Mouse (Mus musculus) ES-E14 (cell line): ENCODE measurements around the gene Il2. TPM values are rescaled to one million over a fixed set of nuclear protein-coding genes. Genes with fewer than 3 reads are reported as not detected.

Experiments
- DNase-seq: peaks from one replicate; pipeline ENCODE4 v3.0.0-alpha.2; 2013; ENCODE audit warnings: low read depth, low spot score
- H3K27ac ChIP-seq: 2 replicates; pipeline ENCODE4 v1.5.1; 2012; ENCODE audit warnings: low read depth, mild to moderate bottlenecking, low read length, moderate library complexity, mixed read lengths; ENCODE audit not compliant: poor library complexity, insufficient read depth, severe bottlenecking
- H3K36me3 ChIP-seq: 2 replicates; pipeline ENCODE4 v1.6.1; 2012; ENCODE audit warnings: mild to moderate bottlenecking, low read length, moderate library complexity, mixed read lengths; ENCODE audit not compliant: control insufficient read depth, poor library complexity, insufficient read depth, severe bottlenecking
- H3K4me1 ChIP-seq, 2 experiments: fragments of 150-350 bp in 1 of 2; sonication (generic) in 1 of 2; 2 replicates each; pipeline ENCODE4 v1.6.1; 2012; ENCODE audit warnings: low read length in 2 of 2, mild to moderate bottlenecking in 1 of 2, mixed read lengths in 1 of 2; ENCODE audit not compliant: control insufficient read depth in 2 of 2, insufficient read depth in 2 of 2, poor library complexity in 1 of 2
- H3K4me3 ChIP-seq, 2 experiments: fragments of 150-350 bp in 1 of 2; sonication (generic) in 1 of 2; 2 replicates each; pipeline ENCODE4 v1.5.1; 2012; ENCODE audit warnings: low read length in 2 of 2, low read depth in 1 of 2, mild to moderate bottlenecking in 1 of 2, mixed read lengths in 1 of 2; ENCODE audit not compliant: insufficient read depth in 1 of 2, poor library complexity in 1 of 2, severe bottlenecking in 1 of 2
- H3K9ac ChIP-seq: 2 replicates; pipeline ENCODE4 v1.6.1; 2012; ENCODE audit warnings: low read depth, mild to moderate bottlenecking, low read length, mixed read lengths; ENCODE audit not compliant: poor library complexity, insufficient read depth, severe bottlenecking
- H3K9me3 ChIP-seq: fragments of 150-350 bp; sonication (generic); 2 replicates; pipeline ENCODE4 v1.6.1; 2012; ENCODE audit warnings: low read depth, mild to moderate bottlenecking, low read length; ENCODE audit not compliant: control insufficient read depth, insufficient read depth
- CHD2 ChIP-seq: IDR thresholded peaks from 2 replicates; pipeline ENCODE4 v1.6.1; 2014; ENCODE audit warnings: mild to moderate bottlenecking, low read depth, low read length, inconsistent platforms
- HCFC1 ChIP-seq: IDR thresholded peaks from 2 replicates; pipeline ENCODE4 v1.6.1; 2012; ENCODE audit warnings: low read length, inconsistent platforms, borderline replicate concordance; ENCODE audit not compliant: insufficient read depth
- MAFK ChIP-seq: IDR thresholded peaks from 2 replicates; pipeline ENCODE4 v1.6.1; 2014; ENCODE audit warnings: mild to moderate bottlenecking, low read depth, low read length, inconsistent platforms; ENCODE audit not compliant: insufficient read depth
- ZC3H11A ChIP-seq: IDR thresholded peaks from 2 replicates; pipeline ENCODE4 v1.6.1; 2012; ENCODE audit warnings: low read depth, mild to moderate bottlenecking, inconsistent platforms, low read length, borderline replicate concordance
- ZNF384 ChIP-seq: IDR thresholded peaks from 2 replicates; pipeline ENCODE4 v1.6.1; 2012; ENCODE audit warnings: low read depth, low read length, inconsistent platforms
- in situ Hi-C, 2 experiments: fragments of 600-800 bp; cut with MboI; formaldehyde crosslinking; loops; one replicate each; pipeline ENCODE4 v1.15.1; 2025; ENCODE audit warnings: low sequenced_read_pairs in 2 of 2, inconsistent platforms in 1 of 2; ENCODE audit not compliant: unreplicated experiment in 2 of 2
- total RNA-seq: library from RNA; depleted of rRNA; stranded (reverse); fragments of 300-350 nt; gene quantifications from 2 replicates; pipeline ENCODE4 v1.2.3, GENCODE M21; 2012; rRNA removed

Il2 gene
- total RNA-seq, 1 experiment = not detected

DNA sequence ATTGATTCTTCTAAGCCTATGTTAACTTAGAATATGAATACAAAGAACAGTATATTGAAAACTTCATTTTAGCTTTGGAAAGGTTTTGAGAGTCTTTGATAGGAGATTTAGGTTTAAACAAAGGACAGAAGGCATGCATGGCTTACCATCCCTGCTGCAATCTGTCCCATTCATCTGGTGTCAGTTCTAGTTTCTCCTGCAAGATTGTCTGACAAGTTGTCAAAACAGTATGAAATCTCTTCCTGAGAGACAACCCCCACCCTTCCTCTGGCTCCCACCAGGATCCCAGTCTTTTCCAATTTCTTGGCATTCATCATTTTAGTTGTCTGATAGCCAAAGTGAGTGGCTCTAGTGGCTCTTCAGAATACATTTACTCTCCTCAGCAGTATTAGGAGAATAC, 35.0 kb downstream of the Il2 start:
- in situ Hi-C loops = no loop called here
- no peak overlapping the region for H3K4me3 ChIP-seq
- no peaks in the 10 kb centered on the region for H3K36me3 ChIP-seq
- H3K4me1 ChIP-seq = no peaks in the 10 kb centered on the region
- no peak for TF ChIP-seq HCFC1
- TF ChIP-seq CHD2 = no peak
- no peak for TF ChIP-seq MAFK
- no peak for TF ChIP-seq ZC3H11A
- TF ChIP-seq ZNF384 = no peak
- H3K9ac ChIP-seq = no peak overlapping the region
- H3K9me3 ChIP-seq = no peaks in the 10 kb centered on the region
- DNase-seq = no peak
- no peak overlapping the region for H3K27ac ChIP-seq

DNA sequence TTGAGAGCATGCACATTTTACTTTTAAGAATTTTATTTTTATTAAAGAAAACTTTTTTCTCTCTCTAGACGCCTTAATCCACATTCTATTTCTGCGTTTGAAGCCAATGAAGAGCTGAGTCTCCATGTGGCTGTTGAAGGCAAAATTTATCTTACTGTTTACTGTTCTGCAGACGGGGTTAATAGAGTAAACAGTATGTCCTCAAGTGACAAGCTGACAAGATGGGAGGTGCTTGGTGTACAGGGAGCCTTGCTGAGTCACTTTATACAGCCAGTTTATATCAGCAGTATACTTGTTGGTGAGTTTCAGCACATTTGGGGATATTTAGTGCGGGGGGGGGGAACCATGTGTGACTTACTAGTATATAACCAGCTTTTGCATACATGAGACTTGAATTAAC, 40.9 kb downstream of the Il2 start:
- Histone ChIP-seq H3K9me3 (no peaks in the 10 kb centered on the region), H3K4me1 (no peaks in the 10 kb centered on the region), H3K9ac (no peak overlapping the region), H3K4me3 (no peak overlapping the region), H3K36me3 (no peaks in the 10 kb centered on the region), H3K27ac (no peak overlapping the region)
- in situ Hi-C loops = no loop called here
- no peak for DNase-seq
- no peak for TF ChIP-seq ZNF384
- no peak for TF ChIP-seq HCFC1
- TF ChIP-seq MAFK = no peak
- no peak for TF ChIP-seq ZC3H11A
- no peak for TF ChIP-seq CHD2

DNA sequence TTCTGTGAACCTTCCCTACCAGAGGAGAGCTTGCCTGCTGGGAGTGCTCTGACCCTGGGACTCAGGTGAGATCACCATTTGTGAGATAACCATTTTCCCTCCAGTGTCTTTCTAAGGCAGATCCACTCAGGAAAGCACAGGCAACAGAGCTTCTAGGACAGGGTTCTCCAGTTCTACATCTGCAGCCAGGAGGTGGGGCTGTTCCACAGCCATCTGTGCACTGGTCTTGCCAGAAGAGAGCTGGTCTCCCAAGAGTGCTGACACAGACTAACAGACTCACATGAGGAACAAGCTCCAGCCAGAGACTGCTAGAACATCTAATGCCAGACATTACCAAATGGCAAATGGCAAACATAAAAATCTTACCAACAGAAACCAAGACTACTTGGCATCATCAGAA, 52.5 kb downstream of the Il2 start:
- H3K4me3 ChIP-seq = no peak overlapping the region
- TF ChIP-seq ZNF384 (no peak), CHD2 (no peak), HCFC1 (no peak), ZC3H11A (no peak), MAFK (no peak)
- no peaks in the 10 kb centered on the region for H3K9me3 ChIP-seq
- H3K36me3 ChIP-seq = no peaks in the 10 kb centered on the region
- DNase-seq = no peak
- no peaks in the 10 kb centered on the region for H3K4me1 ChIP-seq
- no peak overlapping the region for H3K9ac ChIP-seq
- no peak overlapping the region for H3K27ac ChIP-seq
- in situ Hi-C loops = no loop called here

Other genes starting within 250 kb of the Il2 start
- gene Adad1, start 62.4 kb downstream of the Il2 start, total RNA-seq = 1.3 and 1.7 TPM in 2 replicates
- not detected in 2 replicates for gene Il21, start 106.7 kb upstream of the Il2 start, total RNA-seq
- gene Bbs12, start 186.6 kb upstream of the Il2 start, total RNA-seq = 5.7 and 7.1 TPM in 2 replicates
- gene Cetn4, start 186.7 kb upstream of the Il2 start, total RNA-seq = 0.16 and 0.22 TPM in 2 replicates
- gene Fgf2, start 222.4 kb upstream of the Il2 start, total RNA-seq = 0.26 and 0.45 TPM in 2 replicates